Mouse (Mus musculus) CH12.LX (cell line): Measurements from ENCODE around the gene Mmp28. TPM values are rescaled to one million over a fixed set of nuclear protein-coding genes. Genes with fewer than 3 reads are reported as not detected.

Experiments
- DNase-seq: peaks from one replicate; pipeline ENCODE4 v3.0.0-alpha.2; 2013; ENCODE audit errors: extremely low read depth
- H3K27ac ChIP-seq: 2 replicates; pipeline ENCODE4 v1.5.1; 2012; ENCODE audit warnings: low read depth, mild to moderate bottlenecking, control low read depth, moderate library complexity; ENCODE audit not compliant: insufficient read depth
- H3K27me3 ChIP-seq: replicated peaks from 2 replicates; pipeline ENCODE3; 2012; ENCODE audit warnings: inconsistent platforms
- H3K36me3 ChIP-seq, 2 experiments: replicated peaks in 1 of 2; 2 replicates each; pipeline versions ENCODE3 to v1.6.1; 2012; ENCODE audit warnings: inconsistent platforms in 1 of 2, low read length in 1 of 2, mild to moderate bottlenecking in 1 of 2, mixed read lengths in 1 of 2, moderate library complexity in 1 of 2; ENCODE audit not compliant: control insufficient read depth in 1 of 2, insufficient read depth in 1 of 2
- H3K4me1 ChIP-seq, 2 experiments: 2 replicates each; pipeline ENCODE4 v1.6.1; 2012; ENCODE audit warnings: inconsistent platforms in 1 of 2, moderate library complexity in 1 of 2; ENCODE audit not compliant: insufficient read depth in 2 of 2, control insufficient read depth in 1 of 2
- H3K4me2 ChIP-seq: 2 replicates; pipeline ENCODE4 v1.6.1; 2012; ENCODE audit warnings: low read depth, mild to moderate bottlenecking, control low read depth; ENCODE audit not compliant: poor library complexity, insufficient read depth, severe bottlenecking
- H3K4me3 ChIP-seq, 3 experiments: fragments of 150-350 bp in 1 of 3; sonication (generic) in 1 of 3; replicated peaks in 1 of 3; 2 replicates each; pipeline versions ENCODE3 to v1.5.1; 2011 to 2012; ENCODE audit warnings: low read depth in 2 of 3, low read length in 2 of 3, mild to moderate bottlenecking in 2 of 3, moderate library complexity in 2 of 3, control low read depth in 1 of 3, improper control_type of control experiment in 1 of 3, inconsistent platforms in 1 of 3, mixed read lengths in 1 of 3; ENCODE audit not compliant: poor library complexity in 1 of 3
- H3K79me2 ChIP-seq: replicated peaks from 2 replicates; pipeline ENCODE4 v1.6.1; 2012; ENCODE audit warnings: mild to moderate bottlenecking, moderate library complexity; ENCODE audit not compliant: control insufficient read depth, poor library complexity, insufficient read depth, severe bottlenecking; ENCODE audit errors: extremely low read depth
- H3K9ac ChIP-seq: 2 replicates; pipeline ENCODE4 v1.6.1; 2012; ENCODE audit warnings: low read depth, mild to moderate bottlenecking, control low read depth, moderate library complexity; ENCODE audit not compliant: insufficient read depth
- H3K9me3 ChIP-seq: replicated peaks from 2 replicates; pipeline ENCODE3; 2012; ENCODE audit warnings: low read length, inconsistent platforms, mixed read lengths
- BHLHE40 ChIP-seq: IDR thresholded peaks from 2 replicates; pipeline ENCODE4 v1.6.1; 2011; ENCODE audit warnings: mild to moderate bottlenecking, low read depth, low read length, improper control_type of control experiment
- CHD1 ChIP-seq: IDR thresholded peaks from 2 replicates; pipeline ENCODE4 v1.6.1; 2012; ENCODE audit warnings: low read depth, low read length, improper control_type of control experiment, inconsistent platforms
- CHD2 ChIP-seq: IDR thresholded peaks from 2 replicates; pipeline ENCODE4 v1.6.1; 2011; ENCODE audit warnings: low read length, improper control_type of control experiment
- CTCF ChIP-seq, 2 experiments: IDR thresholded peaks in 1 of 2; conservative IDR thresholded peaks in 1 of 2; 2 replicates each; pipeline ENCODE4 v1.5.1; 2011 to 2012; ENCODE audit warnings: low read depth in 2 of 2, low read length in 2 of 2, improper control_type of control experiment in 1 of 2, inconsistent platforms in 1 of 2, mild to moderate bottlenecking in 1 of 2, moderate library complexity in 1 of 2
- E2F4 ChIP-seq: IDR thresholded peaks from 2 replicates; pipeline ENCODE4 v1.6.1; 2011; ENCODE audit warnings: low read depth, low read length, improper control_type of control experiment; ENCODE audit not compliant: insufficient replicate concordance
- ELF1 ChIP-seq: IDR thresholded peaks from 2 replicates; pipeline ENCODE4 v1.6.1; 2014; ENCODE audit warnings: low read depth, mild to moderate bottlenecking, inconsistent platforms, low read length, improper control_type of control experiment
- EP300 ChIP-seq: IDR thresholded peaks from 2 replicates; pipeline ENCODE4 v1.6.1; 2011; ENCODE audit warnings: low read length, improper control_type of control experiment
- ETS1 ChIP-seq: conservative IDR thresholded peaks from 2 replicates; pipeline ENCODE4 v1.6.1; 2012; ENCODE audit warnings: low read depth, mild to moderate bottlenecking, inconsistent platforms, low read length, improper control_type of control experiment, moderate library complexity
- GABPA ChIP-seq: IDR thresholded peaks from 2 replicates; pipeline ENCODE4 v1.6.1; 2012; ENCODE audit warnings: low read depth, low read length, improper control_type of control experiment, inconsistent platforms; ENCODE audit not compliant: insufficient replicate concordance
- HCFC1 ChIP-seq: IDR thresholded peaks from 2 replicates; pipeline ENCODE4 v1.6.1; 2012; ENCODE audit warnings: low read depth, mild to moderate bottlenecking, inconsistent platforms, low read length, improper control_type of control experiment
- IRF4 ChIP-seq: IDR thresholded peaks from 2 replicates; pipeline ENCODE4 v1.6.1; 2014; ENCODE audit warnings: low read depth, mild to moderate bottlenecking, inconsistent platforms, low read length, improper control_type of control experiment
- JUN ChIP-seq: IDR thresholded peaks from 2 replicates; pipeline ENCODE4 v1.6.1; 2011; ENCODE audit warnings: low read depth, mild to moderate bottlenecking, low read length, improper control_type of control experiment, moderate library complexity; ENCODE audit not compliant: insufficient read depth
- JUND ChIP-seq: conservative IDR thresholded peaks from 2 replicates; pipeline ENCODE4 v1.6.1; 2011; ENCODE audit warnings: low read depth, low read length, improper control_type of control experiment
- KAT2A ChIP-seq: IDR thresholded peaks from 2 replicates; pipeline ENCODE4 v1.6.1; 2012; ENCODE audit warnings: low read length, improper control_type of control experiment, inconsistent platforms; ENCODE audit not compliant: insufficient replicate concordance
- MAFK ChIP-seq: IDR thresholded peaks from 2 replicates; pipeline ENCODE4 v1.6.1; 2011; ENCODE audit warnings: low read length, improper control_type of control experiment; ENCODE audit not compliant: insufficient replicate concordance
- MAX ChIP-seq: IDR thresholded peaks from 2 replicates; pipeline ENCODE4 v1.6.1; 2011; ENCODE audit warnings: low read length, improper control_type of control experiment
- MAZ ChIP-seq: IDR thresholded peaks from 2 replicates; pipeline ENCODE4 v1.6.1; 2012; ENCODE audit warnings: low read depth, mild to moderate bottlenecking, inconsistent platforms, low read length, improper control_type of control experiment, moderate library complexity
- MEF2A ChIP-seq: IDR thresholded peaks from 2 replicates; pipeline ENCODE4 v1.6.1; 2014; ENCODE audit warnings: low read depth, mild to moderate bottlenecking, inconsistent platforms, low read length, improper control_type of control experiment, borderline replicate concordance
- MXI1 ChIP-seq: IDR thresholded peaks from 2 replicates; pipeline ENCODE4 v1.6.1; 2011; ENCODE audit warnings: mild to moderate bottlenecking, low read depth, low read length, improper control_type of control experiment
- MYC ChIP-seq: IDR thresholded peaks from 2 replicates; pipeline ENCODE4 v1.6.1; 2011; ENCODE audit warnings: low read depth, mild to moderate bottlenecking, improper control_type of control experiment, low read length
- NELFE ChIP-seq: IDR thresholded peaks from 2 replicates; pipeline ENCODE4 v1.6.1; 2011; ENCODE audit warnings: low read depth, low read length, improper control_type of control experiment
- NRF1 ChIP-seq: IDR thresholded peaks from 2 replicates; pipeline ENCODE4 v1.6.1; 2014; ENCODE audit warnings: low read depth, mild to moderate bottlenecking, inconsistent platforms, low read length, improper control_type of control experiment, moderate library complexity
- PAX5 ChIP-seq: IDR thresholded peaks from 2 replicates; pipeline ENCODE4 v1.6.1; 2012; ENCODE audit warnings: low read length, inconsistent platforms, mixed read lengths
- POLR2A ChIP-seq: IDR thresholded peaks from 2 replicates; pipeline ENCODE4 v1.6.1; 2011; ENCODE audit warnings: low read depth, mild to moderate bottlenecking, improper control_type of control experiment, low read length
- POLR2AphosphoS2 ChIP-seq: IDR thresholded peaks from 2 replicates; pipeline ENCODE4 v1.6.1; 2011; ENCODE audit warnings: low read depth, low read length, improper control_type of control experiment
- RAD21 ChIP-seq: IDR thresholded peaks from 2 replicates; pipeline ENCODE4 v1.6.1; 2011; ENCODE audit warnings: low read depth, mild to moderate bottlenecking, low read length, improper control_type of control experiment, moderate library complexity
- RCOR1 ChIP-seq: conservative IDR thresholded peaks from 2 replicates; pipeline ENCODE4 v1.6.1; 2012; ENCODE audit warnings: low read depth, mild to moderate bottlenecking, inconsistent platforms, low read length, improper control_type of control experiment
- SIN3A ChIP-seq: IDR thresholded peaks from 2 replicates; pipeline ENCODE4 v1.6.1; 2012; ENCODE audit warnings: low read length, improper control_type of control experiment, inconsistent platforms
- SMC3 ChIP-seq: IDR thresholded peaks from 2 replicates; pipeline ENCODE4 v1.6.1; 2011; ENCODE audit warnings: low read depth, low read length, improper control_type of control experiment
- TBP ChIP-seq: conservative IDR thresholded peaks from 2 replicates; pipeline ENCODE4 v1.6.1; 2011; ENCODE audit warnings: low read depth, low read length, improper control_type of control experiment
- TCF12 ChIP-seq: IDR thresholded peaks from 2 replicates; pipeline ENCODE4 v1.6.1; 2014; ENCODE audit warnings: low read depth, mild to moderate bottlenecking, inconsistent platforms, low read length, improper control_type of control experiment
- UBTF ChIP-seq: IDR thresholded peaks from 2 replicates; pipeline ENCODE4 v1.6.1; 2012; ENCODE audit warnings: low read depth, mild to moderate bottlenecking, inconsistent platforms, low read length, improper control_type of control experiment, moderate library complexity
- USF1 ChIP-seq: IDR thresholded peaks from 2 replicates; pipeline ENCODE4 v1.6.1; 2014; ENCODE audit warnings: low read depth, mild to moderate bottlenecking, inconsistent platforms, low read length, improper control_type of control experiment
- USF2 ChIP-seq: conservative IDR thresholded peaks from 2 replicates; pipeline ENCODE4 v1.6.1; 2011; ENCODE audit warnings: low read depth, low read length, improper control_type of control experiment
- ZC3H11A ChIP-seq: IDR thresholded peaks from 2 replicates; pipeline ENCODE4 v1.6.1; 2012; ENCODE audit warnings: low read depth, mild to moderate bottlenecking, inconsistent platforms, low read length, improper control_type of control experiment
- ZKSCAN1 ChIP-seq: IDR thresholded peaks from 2 replicates; pipeline ENCODE4 v1.6.1; 2012; ENCODE audit warnings: low read depth, inconsistent platforms, low read length, improper control_type of control experiment, borderline replicate concordance
- ZMIZ1 ChIP-seq: IDR thresholded peaks from 2 replicates; pipeline ENCODE4 v1.6.1; 2012; ENCODE audit warnings: low read depth, mild to moderate bottlenecking, inconsistent platforms, low read length, improper control_type of control experiment
- ZNF384 ChIP-seq: IDR thresholded peaks from 2 replicates; pipeline ENCODE4 v1.6.1; 2012; ENCODE audit warnings: low read depth, low read length, improper control_type of control experiment, inconsistent platforms
- dilution Hi-C: fragments of 300-500 bp; cut with MboI; formaldehyde crosslinking; loops from 2 replicates; pipeline ENCODE4 v1.14.3; 2020; ENCODE audit warnings: low sequenced_read_pairs; ENCODE audit not compliant: extremely low pct_unique_long_range_greater_than_20kb, extremely low pct_ligation_motif_present
- in situ Hi-C: fragments of 300-500 bp; cut with MboI; formaldehyde crosslinking; loops from 3 replicates; pipeline ENCODE4 v1.14.3; 2019; ENCODE audit warnings: low sequenced_read_pairs, low pct_ligation_motif_present, low pct_unique_long_range_greater_than_20kb, mixed read lengths
- polyA plus RNA-seq: library from polyadenylated mRNA; unstranded; fragments of >175 nt; gene quantifications from 2 replicates; pipeline ENCODE4 v1.2.1, GENCODE M21; 2012; ENCODE audit warnings: low read depth; ENCODE audit not compliant: insufficient read length
- total RNA-seq, 2 experiments: library from RNA; depleted of rRNA; stranded (reverse); fragments of 300-350 nt in 1 of 2; fragments of >200 nt in 1 of 2; gene quantifications; 2 replicates each; pipeline ENCODE4 v1.2.3; 2012 to 2014

The Mmp28 gene
- total and polyA plus RNA-seq, 3 experiments, result 0.17 TPM; not detected in 2

GRCm38 (mm10) chr11:83473235-83474016 lies 10.6 kb upstream of the Mmp28 start:
- in situ Hi-C loops, result no loop called here
- Histone ChIP-seq H3K9ac (peak overlapping the region; percentile 84), H3K4me2 (peak overlapping the region; percentile 97), H3K27me3 (peaks cover 3% of the 10 kb centered on the region), H3K9me3 (peaks cover 7% of the 10 kb centered on the region), H3K27ac (peak overlapping the region; percentile 50), H3K4me3 (peak overlapping the region; percentile 73 to 91 (median 75)), H3K79me2 (peaks cover 49% of the 10 kb centered on the region), H3K4me1 (peaks cover 5 to 45% of the 10 kb centered on the region in 2 experiments), H3K36me3 (peaks cover 12 to 30% of the 10 kb centered on the region in 2 experiments)
- peak; percentile 28 for DNase-seq
- dilution Hi-C loops, result no loop called here
- TF ChIP-seq ETS1 (0 out of 2 replicates have a peak, but pooled peaks have one; percentile 4), ZC3H11A (no peak), CHD1 (no peak), USF2 (no peak), GABPA (no peak; the same call in 1 of the 2 replicates), MAFK (no peak), BHLHE40 (no peak), UBTF (0 out of 2 replicates have a peak, but pooled peaks have one; percentile 34), CTCF (conservative IDR thresholded peaks at IDR 0.05 in 1 of 2, IDR thresholded peaks at IDR 0.05 in 1 of 2; ENCODE audit: low read depth in 2 of 2, low read length in 2 of 2) (no peak), POLR2A (no peak), KAT2A (no peak), RCOR1 (peak; percentile 10; the same call in 1 of the 2 replicates), TCF12 (no peak), RAD21 (no peak), USF1 (no peak), SMC3 (no peak), MAX (peak; percentile 2; the same call in 1 of the 2 replicates), MXI1 (peak; percentile 70; the same call in 1 of the 2 replicates), TBP (no peak), SIN3A (peak; percentile 13; the same call in 1 of the 2 replicates), ELF1 (no peak), PAX5 (no peak), HCFC1 (0 out of 2 replicates have a peak, but pooled peaks have one; percentile 24), POLR2AphosphoS2 (no peak; the same call in 1 of the 2 replicates), ZKSCAN1 (no peak), MEF2A (no peak), IRF4 (no peak), E2F4 (no peak), EP300 (no peak), CHD2 (0 out of 2 replicates have a peak, but pooled peaks have one; percentile 1), NRF1 (peak; percentile 10; the same call in 1 of the 2 replicates), NELFE (no peak), ZNF384 (no peak), ZMIZ1 (no peak), JUN (no peak), JUND (no peak), MYC (no peak), MAZ (peak; percentile 23; the same call in 1 of the 2 replicates)
